Mouse (Mus musculus): ENCODE results near the gene Foxk2. TPM values are rescaled to one million over a fixed set of nuclear protein-coding genes. Genes with fewer than 3 reads are reported as not detected.
A peak's percentile ranks its signal among the peaks of the same experiment; 100 is the strongest.
"Not testable (repeated sequence)": the region's sequence is repeated elsewhere in the genome, so short reads cannot be mapped to it uniquely, and the experiment has no call there.

Gene Foxk2
- polyA plus RNA-seq, 1 experiment from 2014 or later = 8.4 TPM

DNA sequence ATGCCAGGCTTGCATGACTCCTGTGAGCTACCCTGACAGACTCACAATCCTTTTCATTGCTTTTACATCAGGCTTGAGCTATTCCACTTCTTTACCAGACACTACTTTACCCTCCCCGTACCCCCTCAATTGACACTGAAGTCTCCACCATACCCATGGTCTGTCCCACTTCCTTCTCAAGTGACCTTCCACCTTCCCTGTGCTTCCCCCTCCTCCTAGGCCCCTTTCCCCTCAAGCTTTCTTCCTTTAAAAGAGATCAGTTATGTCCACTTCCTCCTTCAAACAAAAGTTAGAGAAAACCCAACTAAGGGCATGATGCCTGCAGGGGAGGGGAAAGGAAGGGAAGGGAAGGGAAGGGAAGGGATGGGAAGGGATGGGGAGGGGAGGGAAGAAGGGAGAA is 80.5 kb downstream of the Foxk2 start:
- Histone ChIP-seq H3K27ac (ENCODE audit: low read depth, low read length) (no peak overlapping the region), H3K4me3 (ENCODE audit: low read depth, low read length) (no peak overlapping the region), H3K4me2 (no peak overlapping the region), H3K27me3 (ENCODE audit: control insufficient read depth, insufficient read depth, low read length) (no peaks in the 10 kb centered on the region), H3K9ac (ENCODE audit: low read depth, low read length) (no peak overlapping the region), H3K4me1 (ENCODE audit: control insufficient read depth, insufficient read depth, low read length) (no peaks in the 10 kb centered on the region), H3K36me3 (ENCODE audit: control insufficient read depth, insufficient read depth, low read length) (peaks cover 2% of the 10 kb centered on the region), H3K9me3 (replicated peaks; ENCODE audit: control insufficient read depth, low read length) (no peaks in the 10 kb centered on the region)
- ATAC-seq (replicated peaks; ENCODE audit: insufficient number of reproducible peaks, low FRiP score, low TSS enrichment) = no peak
- WGBS (ENCODE audit: insufficient replicate concordance) = 71% methylated on average over 1 of the region's 1 CpGs

DNA sequence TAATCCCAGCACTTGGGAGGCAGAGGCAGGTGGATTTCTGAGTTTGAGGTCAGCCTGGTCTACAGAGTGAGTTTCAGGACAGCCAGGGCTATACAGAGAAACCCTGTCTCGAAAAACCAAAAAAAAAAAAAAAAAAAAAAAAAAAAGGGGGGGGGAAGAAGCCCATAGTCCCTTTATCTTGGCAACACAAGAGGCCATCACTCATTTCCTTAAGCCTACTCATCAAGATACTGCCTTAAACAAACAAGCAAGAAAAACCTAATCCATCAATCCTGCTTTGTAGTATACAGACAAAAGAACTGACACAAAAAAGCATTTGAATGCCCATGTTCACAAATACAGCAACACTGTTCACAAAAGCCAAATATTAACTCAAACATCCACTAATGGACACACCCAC is 82.6 kb downstream of the Foxk2 start:
- H3K4me3 ChIP-seq (ENCODE audit: low read depth, low read length); H3K9me3 ChIP-seq (replicated peaks; ENCODE audit: control insufficient read depth, low read length); H3K4me2 ChIP-seq; ATAC-seq (replicated peaks; ENCODE audit: insufficient number of reproducible peaks, low FRiP score, low TSS enrichment); H3K27ac ChIP-seq (ENCODE audit: low read depth, low read length); H3K27me3 ChIP-seq (ENCODE audit: control insufficient read depth, insufficient read depth, low read length); H3K36me3 ChIP-seq (ENCODE audit: control insufficient read depth, insufficient read depth, low read length); H3K9ac ChIP-seq (ENCODE audit: low read depth, low read length); H3K4me1 ChIP-seq (ENCODE audit: control insufficient read depth, insufficient read depth, low read length): not testable (repeated sequence)
- no CpG with 5 or more reads among the region's 1 CpGs for WGBS (ENCODE audit: insufficient replicate concordance)

DNA sequence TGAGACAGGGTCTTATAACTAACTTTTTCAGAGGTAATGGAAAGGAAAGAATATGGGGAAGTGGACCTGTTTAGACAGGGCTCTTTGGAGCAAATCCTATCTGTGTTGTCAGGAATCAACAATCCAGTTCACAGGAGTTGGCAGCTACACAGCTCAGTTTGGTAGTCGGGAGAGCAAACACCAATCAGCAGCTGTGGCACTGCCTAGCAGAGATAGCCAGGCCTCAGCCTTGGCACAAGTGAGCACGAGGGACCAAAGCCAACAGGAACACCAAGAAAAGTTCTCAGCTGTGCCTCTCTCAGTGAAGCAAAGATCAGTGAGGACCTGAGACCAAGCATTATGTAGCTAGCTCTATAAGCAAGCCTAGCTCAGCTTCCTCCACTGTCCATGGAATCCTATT is 87.2 kb downstream of the Foxk2 start:
- no peak for ATAC-seq (replicated peaks; ENCODE audit: insufficient number of reproducible peaks, low FRiP score, low TSS enrichment)
- no peak overlapping the region for H3K27ac ChIP-seq (ENCODE audit: low read depth, low read length)

DNA sequence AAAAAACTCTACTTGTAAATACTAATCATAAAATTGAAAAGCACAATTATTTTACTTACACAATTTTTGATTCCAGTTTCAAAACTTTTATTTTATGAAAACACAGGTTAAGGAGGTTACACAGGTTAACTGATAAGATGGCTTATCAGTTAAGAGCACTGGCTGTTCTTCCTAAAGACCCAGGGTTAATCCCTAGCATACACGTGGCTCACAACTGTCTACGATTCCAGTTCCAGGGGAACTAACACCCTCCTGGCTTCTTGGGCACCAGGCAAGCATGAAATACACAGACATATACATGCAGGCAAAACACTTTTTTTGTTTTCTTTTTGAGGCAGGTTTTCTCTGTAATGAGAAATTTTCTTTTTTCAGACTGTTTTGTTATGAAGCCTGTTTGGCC is 88.4 kb downstream of the Foxk2 start:
- H3K27me3 ChIP-seq (ENCODE audit: control insufficient read depth, insufficient read depth, low read length) = no peaks in the 10 kb centered on the region
- H3K4me2 ChIP-seq = no peak overlapping the region
- peaks cover 10% of the 10 kb centered on the region for H3K4me1 ChIP-seq (ENCODE audit: control insufficient read depth, insufficient read depth, low read length)
- H3K9ac ChIP-seq (ENCODE audit: low read depth, low read length) = no peak overlapping the region
- H3K4me3 ChIP-seq (ENCODE audit: low read depth, low read length) = no peak overlapping the region
- ATAC-seq (replicated peaks; ENCODE audit: insufficient number of reproducible peaks, low FRiP score, low TSS enrichment) = no peak
- peaks cover 5% of the 10 kb centered on the region; the same call in 1 of the 2 replicates for H3K36me3 ChIP-seq (ENCODE audit: control insufficient read depth, insufficient read depth, low read length)
- WGBS (ENCODE audit: insufficient replicate concordance) = 92% methylated on average over 2 of the region's 2 CpGs
- no peak overlapping the region for H3K27ac ChIP-seq (ENCODE audit: low read depth, low read length)
- no peaks in the 10 kb centered on the region for H3K9me3 ChIP-seq (replicated peaks; ENCODE audit: control insufficient read depth, low read length)

More for the DNA sequence above, 87.2 kb downstream of the Foxk2 start:
- H3K27me3 ChIP-seq (ENCODE audit: control insufficient read depth, insufficient read depth, low read length) = no peaks in the 10 kb centered on the region
- H3K4me2 ChIP-seq = no peak overlapping the region
- 86% methylated on average over 2 of the region's 2 CpGs for WGBS (ENCODE audit: insufficient replicate concordance)
- H3K9ac ChIP-seq (ENCODE audit: low read depth, low read length) = no peak overlapping the region
- H3K4me3 ChIP-seq (ENCODE audit: low read depth, low read length) = no peak overlapping the region
- H3K4me1 ChIP-seq (ENCODE audit: control insufficient read depth, insufficient read depth, low read length) = 0 out of 2 replicates have a peak, but pooled peaks cover 2% of the 10 kb centered on the region
- peaks cover 5% of the 10 kb centered on the region; the same call in 1 of the 2 replicates for H3K36me3 ChIP-seq (ENCODE audit: control insufficient read depth, insufficient read depth, low read length)
- H3K9me3 ChIP-seq (replicated peaks; ENCODE audit: control insufficient read depth, low read length) = no peaks in the 10 kb centered on the region

DNA sequence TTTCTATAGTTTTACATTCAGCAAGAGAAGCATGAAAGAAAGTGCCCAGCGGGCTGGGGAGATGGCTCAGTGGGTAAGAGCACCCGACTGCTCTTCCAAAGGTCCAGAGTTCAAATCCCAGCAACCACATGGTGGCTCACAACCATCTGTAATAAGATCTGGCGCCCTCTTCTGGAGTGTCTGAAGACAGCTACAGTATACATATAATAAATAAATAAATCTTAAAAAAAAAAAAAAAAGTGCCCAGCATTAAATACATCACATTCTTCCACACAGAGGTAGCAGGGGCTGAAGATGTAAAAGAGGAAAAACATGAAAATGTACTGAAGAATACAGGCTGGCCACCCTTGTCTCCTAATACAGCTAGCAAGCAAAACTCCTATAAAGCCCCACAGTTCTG is 88.9 kb downstream of the Foxk2 start:
- H3K4me3 ChIP-seq (ENCODE audit: low read depth, low read length); H3K9ac ChIP-seq (ENCODE audit: low read depth, low read length); H3K36me3 ChIP-seq (ENCODE audit: control insufficient read depth, insufficient read depth, low read length); H3K4me2 ChIP-seq; H3K9me3 ChIP-seq (replicated peaks; ENCODE audit: control insufficient read depth, low read length); H3K27ac ChIP-seq (ENCODE audit: low read depth, low read length); H3K27me3 ChIP-seq (ENCODE audit: control insufficient read depth, insufficient read depth, low read length); ATAC-seq (replicated peaks; ENCODE audit: insufficient number of reproducible peaks, low FRiP score, low TSS enrichment): not testable (repeated sequence)
- peaks cover 13% of the 10 kb centered on the region for H3K4me1 ChIP-seq (ENCODE audit: control insufficient read depth, insufficient read depth, low read length)
- WGBS (ENCODE audit: insufficient replicate concordance) = 77% methylated on average over 3 of the region's 3 CpGs

DNA sequence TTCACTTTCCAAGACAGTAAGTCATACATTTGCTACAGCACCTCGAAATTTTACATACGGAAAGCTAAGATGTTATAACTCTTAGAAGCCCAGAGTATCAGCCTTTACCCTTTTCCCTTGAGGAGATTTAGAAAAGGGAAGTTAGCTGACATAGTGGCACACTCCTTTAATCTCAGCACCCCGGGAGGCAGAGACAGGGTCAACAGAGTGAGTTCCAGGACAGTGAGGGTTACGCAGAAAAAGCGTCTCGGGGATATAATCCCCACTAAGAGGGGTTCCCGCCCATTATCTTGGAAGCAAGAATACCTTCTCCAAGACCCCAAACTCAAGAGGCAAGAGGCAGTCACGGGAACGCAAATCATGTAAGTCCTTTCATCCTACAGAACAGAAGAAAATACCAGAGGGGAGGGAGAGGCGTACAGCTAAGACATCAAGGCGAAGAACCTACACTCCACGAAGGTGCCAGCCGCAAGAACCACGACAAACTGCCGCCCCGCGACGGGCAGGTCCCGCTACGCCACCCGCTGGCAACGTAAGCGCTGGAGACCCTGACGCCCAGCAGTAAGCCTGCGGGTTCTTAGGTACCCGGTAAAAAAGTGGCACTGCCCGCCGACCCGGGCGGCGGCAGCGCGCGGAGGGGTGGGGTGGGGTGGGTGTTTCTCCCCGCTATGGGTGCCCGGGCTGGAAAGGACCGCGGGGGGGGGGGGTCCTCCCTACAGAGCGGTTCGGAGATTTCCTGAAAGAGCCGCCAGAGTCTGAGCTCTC is 93.7 kb downstream of the Foxk2 start:
- Histone ChIP-seq H3K4me1 (ENCODE audit: control insufficient read depth, insufficient read depth, low read length) (peaks cover 16% of the 10 kb centered on the region), H3K27me3 (ENCODE audit: control insufficient read depth, insufficient read depth, low read length) (no peaks in the 10 kb centered on the region), H3K9ac (ENCODE audit: low read depth, low read length) (peak overlapping the region; percentile 98), H3K4me2 (peak overlapping the region; percentile 92), H3K27ac (ENCODE audit: low read depth, low read length) (peak overlapping the region; percentile 82), H3K9me3 (replicated peaks; ENCODE audit: control insufficient read depth, low read length) (no peaks in the 10 kb centered on the region), H3K36me3 (ENCODE audit: control insufficient read depth, insufficient read depth, low read length) (no peaks in the 10 kb centered on the region), H3K4me3 (ENCODE audit: low read depth, low read length) (peak overlapping the region; percentile 98)
- ATAC-seq (replicated peaks; ENCODE audit: insufficient number of reproducible peaks, low FRiP score, low TSS enrichment) = no peak
- WGBS (ENCODE audit: insufficient replicate concordance) = 3% methylated on average over 40 of the region's 41 CpGs

DNA sequence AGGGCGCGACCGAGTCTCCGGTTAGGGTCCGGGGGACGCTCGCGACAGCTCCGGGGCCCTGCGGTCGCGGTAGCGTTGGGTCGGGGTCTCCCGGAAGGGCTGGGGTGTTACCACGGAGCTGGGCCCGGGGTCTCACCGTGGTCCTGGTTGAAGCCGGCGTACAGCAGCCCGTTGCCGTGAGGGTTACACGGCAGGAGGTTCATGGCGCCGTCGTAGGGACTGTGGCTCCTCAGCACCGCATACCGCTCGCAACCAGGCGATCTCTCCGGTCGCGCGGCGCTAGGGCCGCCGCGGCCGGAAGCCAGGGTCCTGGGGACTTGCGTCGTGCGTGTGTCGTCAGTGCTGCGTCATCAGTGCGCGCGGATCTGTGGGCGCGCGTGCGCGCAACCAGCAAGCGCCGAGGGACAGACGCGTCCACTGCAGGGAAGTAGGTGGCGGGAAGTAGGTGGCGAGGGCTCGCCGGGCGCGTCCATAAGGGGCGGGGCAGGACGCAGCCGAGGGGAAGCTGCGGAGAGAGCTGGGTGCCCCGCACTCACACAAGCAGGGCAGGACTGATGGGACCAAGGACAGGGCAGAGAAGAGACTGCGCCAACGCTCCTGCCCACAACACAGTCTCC is 94.4 kb downstream of the Foxk2 start, which contains the start of gene Wdr45b:
Gene Wdr45b (minus strand): TSS at position 355 of the 617 bp plus-strand sequence.
- Histone ChIP-seq H3K27ac (ENCODE audit: low read depth, low read length) (peak within 1 kb of the TSS; percentile 82), H3K4me2 (peak within 1 kb of the TSS; percentile 92), H3K9me3 (replicated peaks; ENCODE audit: control insufficient read depth, low read length) (no peaks in the 10 kb centered on the region), H3K36me3 (ENCODE audit: control insufficient read depth, insufficient read depth, low read length) (no peaks in the 10 kb centered on the region), H3K9ac (ENCODE audit: low read depth, low read length) (peak within 1 kb of the TSS; percentile 98), H3K27me3 (ENCODE audit: control insufficient read depth, insufficient read depth, low read length) (no peaks in the 10 kb centered on the region), H3K4me3 (ENCODE audit: low read depth, low read length) (peak within 1 kb of the TSS; percentile 98), H3K4me1 (ENCODE audit: control insufficient read depth, insufficient read depth, low read length) (peaks cover 16% of the 10 kb centered on the region)
- under 1% methylated on average over 68 of the region's 69 CpGs for WGBS (ENCODE audit: insufficient replicate concordance)
- peak; percentile 92 for ATAC-seq (replicated peaks; ENCODE audit: insufficient number of reproducible peaks, low FRiP score, low TSS enrichment)

Data from heart, embryonic 11.5 days (tissue).